Mouse (Mus musculus) heart, adult 2 months (tissue): ENCODE data around the gene Oard1. TPM values are rescaled to one million over a fixed set of nuclear protein-coding genes. Genes with fewer than 3 reads are reported as not detected.

Source experiments
- DNase-seq, 2 experiments: peaks; one replicate each; pipeline ENCODE4 v3.0.0; 2021
- H3K27ac ChIP-seq: fragments of 200-600 bp; 2 replicates; pipeline ENCODE4 v1.8.1; 2022
- H3K27me3 ChIP-seq: fragments of 200-500 bp; 2 replicates; pipeline ENCODE4 v1.6.1; 2012; ENCODE audit warnings: mild to moderate bottlenecking, low read length, inconsistent platforms, mixed read lengths; ENCODE audit not compliant: control insufficient read depth, insufficient read depth
- H3K36me3 ChIP-seq: fragments of 200-500 bp; 2 replicates; pipeline ENCODE4 v1.6.1; 2012; ENCODE audit warnings: low read length, inconsistent platforms; ENCODE audit not compliant: control insufficient read depth, insufficient read depth
- H3K4me1 ChIP-seq: fragments of 200-500 bp; 2 replicates; pipeline ENCODE4 v1.6.1; 2011; ENCODE audit warnings: low read length; ENCODE audit not compliant: control insufficient read depth, insufficient read depth
- H3K4me3 ChIP-seq: fragments of 200-600 bp; 2 replicates; pipeline ENCODE4 v1.8.1; 2022
- H3K79me2 ChIP-seq: fragments of 200-500 bp; replicated peaks from 2 replicates; pipeline ENCODE4 v1.6.1; 2012; ENCODE audit warnings: mild to moderate bottlenecking, inconsistent platforms, low read length, moderate library complexity, mixed read lengths; ENCODE audit not compliant: control insufficient read depth, insufficient read depth
- H3K9ac ChIP-seq: fragments of 200-500 bp; 2 replicates; pipeline ENCODE4 v1.6.1; 2012; ENCODE audit warnings: low read depth, mild to moderate bottlenecking, control low read depth, inconsistent platforms, low read length, mixed read lengths
- CTCF ChIP-seq: fragments of 200-600 bp; IDR thresholded peaks from 2 replicates; pipeline ENCODE4 v1.8.1; 2022; ENCODE audit warnings: antibody characterized with exemption, mild to moderate bottlenecking, moderate library complexity
- EP300 ChIP-seq: fragments of 200-500 bp; IDR thresholded peaks from 2 replicates; pipeline ENCODE4 v1.6.1; 2011; ENCODE audit warnings: low read depth, low read length, control low read depth; ENCODE audit not compliant: insufficient read depth
- POLR2A ChIP-seq: fragments of 200-500 bp; IDR thresholded peaks from 2 replicates; pipeline ENCODE4 v1.6.1; 2011; ENCODE audit warnings: mild to moderate bottlenecking, low read depth, low read length, control low read depth; ENCODE audit not compliant: insufficient read depth
- WGBS: fragments of 180-500 bp; shearing (Covaris S2); methylation state at CpG from one replicate; pipeline ENCODE4 v1.1.7; 2018; 5-methylcytosine and 5-hydroxymethylcytosine counted together
- intact Hi-C: fragments of 180-260 bp; cut with DNase I; formaldehyde crosslinking; loops from one replicate; pipeline ENCODE4 v1.15.1; 2025
- polyA plus RNA-seq: library from polyadenylated mRNA; depleted of rRNA; stranded (reverse); fragments of >200 nt; gene quantifications from 2 replicates; pipeline ENCODE4 v1.2.3, GENCODE M21; 2012
- total RNA-seq, 2 experiments: library from RNA; stranded (reverse); gene quantifications; 2 replicates each; pipeline ENCODE4 v1.2.3; 2021

The Oard1 gene
- total and polyA plus RNA-seq, 3 experiments = 8.6 to 21.6 (median 15.5) TPM

DNA sequence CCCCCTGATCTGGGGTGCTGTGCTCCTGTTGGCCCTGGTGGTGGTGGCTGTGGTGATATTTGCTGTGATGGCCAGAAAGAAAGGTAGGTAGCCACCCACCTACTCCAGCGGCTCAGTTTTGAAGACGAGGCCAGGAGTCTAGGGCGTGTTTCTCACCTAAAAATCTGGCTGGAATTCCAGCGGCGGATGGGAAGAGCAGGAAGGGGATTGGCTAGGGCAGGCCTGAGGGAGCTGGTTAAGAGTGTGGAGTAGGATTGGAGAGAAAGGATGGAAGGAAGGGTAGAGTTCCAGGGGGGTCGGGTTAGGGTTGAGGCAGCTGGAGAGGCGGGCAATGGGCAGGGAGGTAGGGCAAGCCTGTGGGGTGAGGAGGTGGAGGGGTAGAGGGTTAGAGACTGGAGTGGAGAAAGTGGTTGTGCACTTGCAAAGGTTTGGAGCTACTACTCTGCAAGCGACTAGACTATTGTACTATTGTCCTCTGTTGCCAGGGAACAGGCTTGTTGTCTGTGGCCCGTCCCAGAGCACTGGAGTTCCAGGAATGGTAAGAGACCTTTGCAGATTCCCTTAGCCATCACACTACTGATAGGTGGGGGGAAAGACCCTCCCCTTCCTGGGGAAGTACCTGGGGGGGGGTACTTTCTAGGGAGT lies 44.2 kb upstream of the Oard1 start:
- H3K36me3 ChIP-seq = no peaks in the 10 kb centered on the region
- H3K9ac ChIP-seq = no peak overlapping the region
- no peak overlapping the region for H3K27ac ChIP-seq
- 72% methylated on average over 9 of the region's 9 CpGs for WGBS
- TF ChIP-seq POLR2A = no peak
- TF ChIP-seq CTCF = no peak
- TF ChIP-seq EP300 = no peak
- intact Hi-C loops = no loop called here
- DNase-seq = no peak
- H3K27me3 ChIP-seq = no peaks in the 10 kb centered on the region
- H3K79me2 ChIP-seq = no peaks in the 10 kb centered on the region
- H3K4me1 ChIP-seq = no peaks in the 10 kb centered on the region
- no peak overlapping the region for H3K4me3 ChIP-seq

DNA sequence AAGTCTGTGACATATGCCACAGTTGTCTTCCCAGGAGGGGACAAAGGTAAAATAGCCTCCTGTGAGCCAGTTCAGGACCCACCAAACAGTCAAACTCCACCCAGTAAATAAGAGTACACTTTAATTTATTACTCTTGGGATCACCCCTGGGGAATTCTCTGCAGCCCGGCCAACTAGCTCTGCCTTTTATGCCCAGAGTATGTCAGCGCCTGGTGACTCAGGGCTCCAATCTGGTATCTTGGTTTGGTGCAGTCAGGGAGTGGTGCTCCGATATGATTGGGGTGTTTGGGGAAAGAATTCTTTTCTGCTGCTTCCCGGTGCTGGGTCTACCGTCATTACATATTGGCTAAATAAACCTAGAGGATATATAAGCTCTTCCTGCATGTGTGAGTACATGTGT lies 43.0 kb upstream of the Oard1 start:
- 49% methylated on average over 5 of the region's 5 CpGs for WGBS
- intact Hi-C loops = no loop called here

DNA sequence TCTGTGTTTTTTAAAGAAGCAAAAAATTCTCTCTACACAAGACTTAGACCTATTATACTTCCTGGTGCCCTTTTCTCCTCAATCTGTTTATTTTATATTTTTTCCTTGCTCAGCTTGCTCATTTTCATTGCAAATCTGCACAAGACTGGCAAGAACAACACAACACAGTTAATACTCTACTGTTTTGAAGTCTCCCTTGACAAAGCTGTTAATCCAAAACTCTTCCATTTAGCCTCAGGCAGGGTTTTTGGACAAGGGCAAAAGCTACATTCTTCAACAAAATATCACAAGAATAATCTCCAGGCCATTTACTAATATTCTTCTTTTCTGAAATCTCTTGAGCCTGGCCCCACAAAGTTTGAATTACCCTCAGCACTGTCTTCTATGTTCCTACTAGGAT lies 38.2 kb upstream of the Oard1 start:
- intact Hi-C loops = no loop called here
- Histone ChIP-seq H3K9ac (no peak overlapping the region), H3K4me3 (no peak overlapping the region), H3K79me2 (no peaks in the 10 kb centered on the region), H3K36me3 (no peaks in the 10 kb centered on the region), H3K27me3 (no peaks in the 10 kb centered on the region), H3K4me1 (no peaks in the 10 kb centered on the region), H3K27ac (no peak overlapping the region)
- TF ChIP-seq POLR2A (no peak), EP300 (no peak), CTCF (no peak)
- no peak for DNase-seq

More for the DNA sequence above, 43.0 kb upstream of the Oard1 start:
- Histone ChIP-seq H3K4me3 (no peak overlapping the region), H3K36me3 (no peaks in the 10 kb centered on the region), H3K27ac (no peak overlapping the region), H3K79me2 (no peaks in the 10 kb centered on the region), H3K27me3 (no peaks in the 10 kb centered on the region), H3K4me1 (no peaks in the 10 kb centered on the region), H3K9ac (no peak overlapping the region)
- TF ChIP-seq EP300 (no peak), POLR2A (no peak), CTCF (no peak)
- no peak for DNase-seq

DNA sequence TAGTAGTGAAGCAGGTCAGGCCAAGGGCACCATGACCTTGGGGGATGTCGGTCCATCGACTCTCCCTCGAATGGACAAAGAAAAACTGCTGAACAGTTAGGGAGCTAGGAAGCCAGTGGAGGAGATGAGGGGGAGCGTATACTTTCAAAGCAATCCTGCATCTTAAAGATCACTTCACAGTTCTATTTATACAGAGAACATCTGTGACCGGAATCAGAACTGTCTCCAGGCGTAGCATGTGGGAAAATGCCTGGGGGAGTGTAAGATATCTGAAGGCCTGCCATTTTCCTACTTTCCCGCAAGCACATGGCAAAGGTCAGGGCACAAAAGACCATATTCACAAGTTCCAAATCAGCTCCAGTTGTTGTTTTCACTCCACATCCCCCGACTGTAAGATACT lies 36.8 kb upstream of the Oard1 start:
- Histone ChIP-seq H3K27me3 (no peaks in the 10 kb centered on the region), H3K9ac (no peak overlapping the region), H3K27ac (no peak overlapping the region), H3K4me3 (no peak overlapping the region), H3K79me2 (no peaks in the 10 kb centered on the region), H3K4me1 (no peaks in the 10 kb centered on the region), H3K36me3 (no peaks in the 10 kb centered on the region)
- no peak for DNase-seq
- TF ChIP-seq EP300 (no peak), POLR2A (no peak), CTCF (no peak)
- WGBS = 67% methylated on average over 8 of the region's 8 CpGs
- intact Hi-C loops = no loop called here

DNA sequence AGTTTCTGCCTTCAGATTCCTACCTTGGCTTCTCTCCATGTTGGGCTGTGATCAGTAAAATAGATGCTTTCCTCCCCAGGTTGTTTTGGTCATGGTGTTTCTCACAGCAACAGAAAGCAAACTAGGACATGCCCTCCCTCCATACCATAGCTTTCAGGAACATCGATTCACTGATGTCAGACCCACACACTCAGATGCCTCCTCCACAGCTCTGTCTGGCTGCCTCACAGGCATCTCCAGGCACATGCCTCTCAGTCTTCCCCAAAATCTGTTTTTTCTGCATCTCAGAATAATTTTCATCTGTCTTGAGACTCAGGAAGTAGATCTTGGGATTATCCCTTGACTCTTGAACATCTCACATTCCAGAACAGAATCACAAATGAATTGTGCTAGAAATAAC lies 33.7 kb upstream of the Oard1 start:
- no peak overlapping the region for H3K27ac ChIP-seq
- H3K27me3 ChIP-seq = no peaks in the 10 kb centered on the region
- no peak overlapping the region for H3K4me3 ChIP-seq
- TF ChIP-seq POLR2A = no peak
- TF ChIP-seq EP300 = no peak
- no peak for TF ChIP-seq CTCF
- no peak overlapping the region for H3K9ac ChIP-seq
- no peaks in the 10 kb centered on the region for H3K4me1 ChIP-seq
- no peak for DNase-seq
- intact Hi-C loops = no loop called here
- no peaks in the 10 kb centered on the region for H3K79me2 ChIP-seq
- 85% methylated on average over 1 of the region's 1 CpGs for WGBS
- H3K36me3 ChIP-seq = no peaks in the 10 kb centered on the region

DNA sequence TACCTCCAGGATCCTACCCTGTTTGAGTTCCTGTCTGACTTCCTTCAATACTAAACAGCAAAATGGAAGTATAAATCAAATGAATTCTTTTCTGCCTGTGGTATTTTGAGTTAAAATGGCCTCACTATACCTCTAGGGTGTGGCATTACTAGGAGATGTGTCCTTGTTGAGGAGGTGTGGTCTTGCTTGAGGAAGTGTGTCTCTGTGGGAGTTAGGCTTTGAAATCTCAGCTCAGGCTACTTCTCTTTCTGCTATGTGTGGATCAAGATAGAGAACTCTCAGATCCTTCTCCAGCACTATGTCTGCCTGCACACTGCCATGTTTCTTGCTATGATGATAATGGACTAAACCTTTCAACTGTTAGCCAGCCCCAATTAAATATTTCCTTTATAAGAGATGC lies 30.8 kb upstream of the Oard1 start:
- intact Hi-C loops = no loop called here
- Histone ChIP-seq H3K79me2 (no peaks in the 10 kb centered on the region), H3K27me3 (no peaks in the 10 kb centered on the region), H3K36me3 (no peaks in the 10 kb centered on the region), H3K27ac (no peak overlapping the region), H3K4me3 (no peak overlapping the region), H3K4me1 (no peaks in the 10 kb centered on the region), H3K9ac (no peak overlapping the region)
- TF ChIP-seq EP300 (no peak), POLR2A (no peak), CTCF (no peak)
- DNase-seq = no peak
